Mouse (Mus musculus) ES-E14 (cell line): ENCODE data around the gene Tor1aip1. TPM values are rescaled to one million over a fixed set of nuclear protein-coding genes. Genes with fewer than 3 reads are reported as not detected.

Experiments used
- DNase-seq: peaks from one replicate; pipeline ENCODE4 v3.0.0-alpha.2; 2013; ENCODE audit warnings: low read depth, low spot score
- H3K27ac ChIP-seq: 2 replicates; pipeline ENCODE4 v1.5.1; 2012; ENCODE audit warnings: low read depth, mild to moderate bottlenecking, low read length, moderate library complexity, mixed read lengths; ENCODE audit not compliant: poor library complexity, insufficient read depth, severe bottlenecking
- H3K36me3 ChIP-seq: 2 replicates; pipeline ENCODE4 v1.6.1; 2012; ENCODE audit warnings: mild to moderate bottlenecking, low read length, moderate library complexity, mixed read lengths; ENCODE audit not compliant: control insufficient read depth, poor library complexity, insufficient read depth, severe bottlenecking
- H3K4me1 ChIP-seq, 2 experiments: fragments of 150-350 bp in 1 of 2; sonication (generic) in 1 of 2; 2 replicates each; pipeline ENCODE4 v1.6.1; 2012; ENCODE audit warnings: low read length in 2 of 2, mild to moderate bottlenecking in 1 of 2, mixed read lengths in 1 of 2; ENCODE audit not compliant: control insufficient read depth in 2 of 2, insufficient read depth in 2 of 2, poor library complexity in 1 of 2
- H3K4me3 ChIP-seq, 2 experiments: fragments of 150-350 bp in 1 of 2; sonication (generic) in 1 of 2; 2 replicates each; pipeline ENCODE4 v1.5.1; 2012; ENCODE audit warnings: low read length in 2 of 2, low read depth in 1 of 2, mild to moderate bottlenecking in 1 of 2, mixed read lengths in 1 of 2; ENCODE audit not compliant: insufficient read depth in 1 of 2, poor library complexity in 1 of 2, severe bottlenecking in 1 of 2
- H3K9ac ChIP-seq: 2 replicates; pipeline ENCODE4 v1.6.1; 2012; ENCODE audit warnings: low read depth, mild to moderate bottlenecking, low read length, mixed read lengths; ENCODE audit not compliant: poor library complexity, insufficient read depth, severe bottlenecking
- H3K9me3 ChIP-seq: fragments of 150-350 bp; sonication (generic); 2 replicates; pipeline ENCODE4 v1.6.1; 2012; ENCODE audit warnings: low read depth, mild to moderate bottlenecking, low read length; ENCODE audit not compliant: control insufficient read depth, insufficient read depth
- CHD2 ChIP-seq: IDR thresholded peaks from 2 replicates; pipeline ENCODE4 v1.6.1; 2014; ENCODE audit warnings: mild to moderate bottlenecking, low read depth, low read length, inconsistent platforms
- HCFC1 ChIP-seq: IDR thresholded peaks from 2 replicates; pipeline ENCODE4 v1.6.1; 2012; ENCODE audit warnings: low read length, inconsistent platforms, borderline replicate concordance; ENCODE audit not compliant: insufficient read depth
- MAFK ChIP-seq: IDR thresholded peaks from 2 replicates; pipeline ENCODE4 v1.6.1; 2014; ENCODE audit warnings: mild to moderate bottlenecking, low read depth, low read length, inconsistent platforms; ENCODE audit not compliant: insufficient read depth
- ZC3H11A ChIP-seq: IDR thresholded peaks from 2 replicates; pipeline ENCODE4 v1.6.1; 2012; ENCODE audit warnings: low read depth, mild to moderate bottlenecking, inconsistent platforms, low read length, borderline replicate concordance
- ZNF384 ChIP-seq: IDR thresholded peaks from 2 replicates; pipeline ENCODE4 v1.6.1; 2012; ENCODE audit warnings: low read depth, low read length, inconsistent platforms
- in situ Hi-C, 2 experiments: fragments of 600-800 bp; cut with MboI; formaldehyde crosslinking; loops; one replicate each; pipeline ENCODE4 v1.15.1; 2025; ENCODE audit warnings: low sequenced_read_pairs in 2 of 2, inconsistent platforms in 1 of 2; ENCODE audit not compliant: unreplicated experiment in 2 of 2
- total RNA-seq: library from RNA; depleted of rRNA; stranded (reverse); fragments of 300-350 nt; gene quantifications from 2 replicates; pipeline ENCODE4 v1.2.3, GENCODE M21; 2012

The Tor1aip1 gene
- total RNA-seq, 1 experiment: 27.9 TPM

GRCm38 (mm10) chr1:155990391-155990790, 45.9 kb downstream of the Tor1aip1 start:
- TF ChIP-seq MAFK (no peak), HCFC1 (no peak), ZNF384 (no peak)
- Histone ChIP-seq H3K9me3 (no peaks in the 10 kb centered on the region), H3K4me1 (no peaks in the 10 kb centered on the region), H3K4me3 (no peak overlapping the region), H3K27ac (no peak overlapping the region), H3K9ac (no peak overlapping the region), H3K36me3 (no peaks in the 10 kb centered on the region)
- DNase-seq: no peak
- in situ Hi-C loops: no loop called here

GRCm38 (mm10) chr1:155989387-155989786, 46.9 kb downstream of the Tor1aip1 start:
- Histone ChIP-seq H3K27ac (no peak overlapping the region), H3K4me3 (no peak overlapping the region), H3K9me3 (no peaks in the 10 kb centered on the region), H3K36me3 (no peaks in the 10 kb centered on the region), H3K4me1 (no peaks in the 10 kb centered on the region), H3K9ac (no peak overlapping the region)
- in situ Hi-C loops: no loop called here
- DNase-seq: no peak
- TF ChIP-seq HCFC1: no peak
- no peak for TF ChIP-seq ZNF384
- TF ChIP-seq ZC3H11A: no peak
- no peak for TF ChIP-seq MAFK
- TF ChIP-seq CHD2: no peak

DNA sequence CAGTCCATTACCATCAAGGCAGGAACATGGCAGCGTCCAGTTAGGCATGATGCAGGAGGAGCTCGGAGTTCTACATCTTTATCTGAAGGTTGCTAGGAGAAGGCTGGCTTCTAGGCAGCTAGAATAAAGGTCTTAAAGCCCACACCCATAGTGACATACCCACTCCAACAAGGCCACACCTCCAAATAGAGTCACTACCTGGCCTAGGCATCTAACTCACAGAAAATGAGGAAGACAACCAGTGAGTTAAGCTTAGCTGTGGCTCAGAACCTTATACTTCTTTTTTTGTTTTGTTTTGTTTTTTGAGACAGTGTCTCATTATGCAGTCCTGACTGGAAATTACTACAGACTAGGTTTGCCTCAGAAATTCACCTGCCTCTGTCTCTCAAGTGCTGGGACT, 48.7 kb downstream of the Tor1aip1 start:
- Histone ChIP-seq H3K9me3 (no peaks in the 10 kb centered on the region), H3K9ac (no peak overlapping the region), H3K4me1 (peaks cover 0 to 2% of the 10 kb centered on the region in 2 experiments; a peak in 1 of 4 replicates), H3K4me3 (no peak overlapping the region), H3K27ac (no peak overlapping the region), H3K36me3 (no peaks in the 10 kb centered on the region)
- no peak for TF ChIP-seq CHD2
- TF ChIP-seq MAFK: no peak
- no peak for TF ChIP-seq HCFC1
- no peak for TF ChIP-seq ZNF384
- no peak for TF ChIP-seq ZC3H11A
- no peak for DNase-seq
- in situ Hi-C loops: no loop called here

DNA sequence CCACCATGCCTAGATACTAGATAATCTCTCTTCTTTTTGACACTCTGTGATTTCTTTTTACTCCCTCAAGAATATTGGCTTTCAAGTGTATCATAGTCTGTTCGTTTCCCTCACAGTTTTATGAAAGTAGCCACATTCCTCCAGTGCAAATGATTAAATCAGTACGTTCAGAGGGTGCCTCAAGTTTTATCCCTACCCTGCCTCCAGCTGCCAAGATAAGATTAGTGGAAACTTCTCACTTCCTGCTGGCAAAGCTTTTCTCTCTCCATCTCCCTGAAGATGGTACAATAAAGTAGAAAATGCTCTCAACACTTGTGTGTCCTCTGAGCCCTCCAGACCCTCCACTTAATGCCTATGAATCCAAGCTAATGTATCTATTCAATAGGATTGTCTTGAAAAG, 61.3 kb downstream of the Tor1aip1 start:
- TF ChIP-seq HCFC1: no peak
- no peak for TF ChIP-seq ZC3H11A
- TF ChIP-seq CHD2: no peak
- no peak for TF ChIP-seq ZNF384
- no peak for TF ChIP-seq MAFK
- no peak for DNase-seq
- Histone ChIP-seq H3K9me3 (no peaks in the 10 kb centered on the region), H3K27ac (no peak overlapping the region), H3K4me3 (no peak overlapping the region), H3K9ac (no peak overlapping the region), H3K4me1 (peaks cover 0 to 2% of the 10 kb centered on the region in 2 experiments; a peak in 1 of 4 replicates), H3K36me3 (no peaks in the 10 kb centered on the region)
- in situ Hi-C loops: no loop called here
